Mouse (Mus musculus) frontal cortex, postnatal 14 days (tissue): ENCODE results near the gene Mfsd4a.

Source experiments
- DNase-seq, 2 experiments: peaks; one replicate each; pipeline ENCODE4 v3.0.0; 2022; ENCODE audit warnings: low spot score in 2 of 2

Mfsd4a gene

GRCm38 (mm10) chr1:132016691-132017090 lies 51.2 kb downstream of the Mfsd4a start:
- no peak for DNase-seq

- DNase-seq = no peak
Measured at GRCm38 (mm10) chr1:132014800-132015199, 53.1 kb downstream of the Mfsd4a start.

DNA sequence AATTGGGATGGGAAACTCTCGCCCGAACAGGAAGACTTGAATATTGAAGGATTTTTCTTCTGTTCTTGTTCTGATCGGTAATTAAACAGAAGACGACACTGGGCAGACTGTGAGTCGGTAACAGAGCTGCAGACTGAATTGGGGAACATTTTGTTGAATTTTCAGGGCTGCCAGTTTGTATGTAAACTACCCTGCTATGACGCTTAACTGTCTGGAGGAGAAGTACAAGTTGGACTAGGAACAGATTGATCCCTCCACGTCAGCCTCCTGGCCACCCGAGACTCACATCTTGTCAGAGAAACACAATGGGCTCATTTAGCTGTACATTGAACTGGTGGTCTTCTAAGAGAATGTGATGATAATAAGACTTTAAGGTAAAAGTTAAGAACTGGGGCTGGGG lies 55.0 kb downstream of the Mfsd4a start:
- DNase-seq = no peak

GRCm38 (mm10) chr1:132011785-132012184 lies 56.1 kb downstream of the Mfsd4a start:
- no peak for DNase-seq

DNA sequence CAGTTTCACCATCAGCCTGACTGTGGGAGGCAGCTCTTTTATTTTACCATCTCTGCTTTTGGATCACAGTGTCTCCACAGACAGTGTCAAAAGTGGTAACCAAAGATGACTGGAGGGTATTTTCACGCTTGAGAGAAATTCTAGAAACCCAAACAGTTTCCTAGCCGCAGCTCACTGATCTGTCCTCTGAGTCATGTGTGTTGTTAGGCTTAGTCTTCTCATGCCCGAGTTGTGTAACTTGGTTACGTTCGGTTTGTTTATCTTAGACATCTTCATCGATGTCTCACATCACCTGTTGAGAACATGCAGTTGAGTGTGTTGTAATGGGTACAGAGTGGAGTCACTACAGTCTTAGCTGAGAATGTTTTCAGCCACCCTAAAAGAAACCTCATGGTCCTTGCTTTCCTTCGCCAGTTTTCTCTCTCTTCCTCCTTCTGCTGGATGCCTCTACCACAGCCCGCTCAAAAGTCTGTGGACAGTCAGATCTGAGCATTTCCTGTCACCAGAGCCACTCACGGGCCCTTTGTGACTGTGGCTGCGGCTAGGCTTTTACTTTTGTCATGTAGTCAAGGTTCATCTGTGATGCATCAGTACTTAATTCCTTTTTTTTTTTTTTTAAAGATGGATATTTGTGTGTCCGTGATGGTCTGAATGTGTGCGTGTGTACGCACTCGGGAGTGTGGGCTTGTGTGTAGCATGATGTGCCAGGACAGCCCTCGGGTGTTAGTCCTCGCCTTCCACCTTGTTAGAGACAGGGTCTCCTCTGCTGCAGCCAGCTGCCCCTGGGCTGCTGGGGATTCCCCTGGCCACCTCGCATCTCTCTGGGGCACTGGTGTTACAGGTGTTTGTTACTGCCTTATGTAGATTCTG lies 57.0 kb downstream of the Mfsd4a start:
- DNase-seq = no peak

- no peak for DNase-seq
Measured at GRCm38 (mm10) chr1:132008881-132009644, 58.8 kb downstream of the Mfsd4a start.

DNA sequence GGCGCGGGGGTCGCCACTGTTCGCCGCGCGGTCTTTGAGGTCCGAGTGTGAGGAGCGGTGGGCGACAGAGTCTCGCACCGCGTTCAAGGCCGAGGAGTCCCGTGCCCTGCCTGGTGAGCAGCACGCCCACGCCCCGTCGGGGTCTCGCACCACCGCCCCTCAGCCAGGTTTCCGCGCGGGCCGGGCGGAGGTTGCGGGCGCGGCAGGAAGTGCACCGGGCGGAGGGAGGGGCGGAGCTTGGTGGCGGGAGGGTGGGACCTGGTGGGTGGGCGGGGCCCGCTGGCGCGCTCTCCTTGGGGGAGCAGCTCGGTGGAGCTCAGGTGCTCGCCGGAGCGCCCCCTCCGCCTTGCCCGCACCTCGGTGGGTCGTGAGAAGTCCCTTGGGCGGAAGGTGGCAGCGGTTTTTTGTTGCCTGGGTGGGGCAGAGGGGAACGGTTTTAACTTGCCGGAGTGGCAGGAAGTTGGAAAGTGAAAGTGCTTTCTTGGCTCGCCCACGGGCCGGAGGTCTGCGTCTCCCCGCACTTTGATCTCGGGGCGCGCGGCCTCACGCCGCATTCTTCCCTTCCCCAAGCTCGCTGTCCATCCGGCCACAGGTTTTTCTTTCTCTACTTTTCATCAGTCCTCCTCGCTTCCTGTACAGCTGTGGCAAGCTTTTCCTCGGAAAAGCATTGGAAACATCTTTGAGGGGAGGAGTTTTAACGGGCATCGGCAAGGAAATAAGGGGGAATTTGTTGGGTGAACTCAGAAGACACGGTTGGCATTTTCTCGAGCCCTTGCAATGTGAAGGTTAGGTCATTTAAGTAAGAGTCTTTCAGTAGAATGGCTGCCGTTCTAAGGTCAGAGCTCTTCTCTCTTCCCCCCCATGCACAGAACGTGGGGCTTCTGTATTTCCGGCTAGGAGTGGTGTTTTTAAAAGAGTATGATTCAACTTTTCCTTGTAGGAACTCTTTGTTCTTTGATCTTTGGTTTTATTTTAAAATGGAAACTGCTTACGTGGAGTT lies 59.7 kb downstream of the Mfsd4a start:
- peak; percentile 56 to 70 for DNase-seq

DNA sequence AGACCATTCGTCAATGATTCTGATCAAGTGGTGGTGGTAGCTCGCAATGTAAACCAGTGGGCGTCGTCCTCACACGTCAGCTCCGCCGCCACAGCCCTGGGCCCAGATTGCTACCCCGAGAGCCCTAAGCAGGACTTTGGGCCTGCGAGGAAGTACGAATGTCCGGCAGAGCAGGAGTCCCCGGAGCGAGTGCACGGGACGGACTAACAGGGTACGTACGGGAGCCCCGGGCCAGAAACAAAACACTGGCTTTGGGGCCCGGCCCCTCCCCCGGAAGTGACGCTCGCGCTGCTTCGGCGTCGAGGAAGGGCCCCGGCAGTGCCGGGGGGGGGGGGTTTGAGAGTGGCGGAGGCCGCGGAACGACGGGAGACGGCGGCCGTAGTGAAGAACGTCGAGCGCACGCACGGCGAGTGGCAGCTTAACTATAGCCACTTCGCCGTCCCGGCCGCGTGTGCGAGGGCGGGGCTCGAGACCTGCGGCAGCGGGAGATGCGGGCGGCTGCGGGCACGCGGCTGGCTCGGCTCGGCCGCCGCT lies 60.5 kb downstream of the Mfsd4a start, which contains the start of gene Elk4:
Gene Elk4, plus strand, starts transcription at position 326 of the 534 bp plus-strand sequence.
- DNase-seq = peak; percentile 69 to 77

GRCm38 (mm10) chr1:132006721-132007120 lies 61.1 kb downstream of the Mfsd4a start:
- no peak for DNase-seq

DNA sequence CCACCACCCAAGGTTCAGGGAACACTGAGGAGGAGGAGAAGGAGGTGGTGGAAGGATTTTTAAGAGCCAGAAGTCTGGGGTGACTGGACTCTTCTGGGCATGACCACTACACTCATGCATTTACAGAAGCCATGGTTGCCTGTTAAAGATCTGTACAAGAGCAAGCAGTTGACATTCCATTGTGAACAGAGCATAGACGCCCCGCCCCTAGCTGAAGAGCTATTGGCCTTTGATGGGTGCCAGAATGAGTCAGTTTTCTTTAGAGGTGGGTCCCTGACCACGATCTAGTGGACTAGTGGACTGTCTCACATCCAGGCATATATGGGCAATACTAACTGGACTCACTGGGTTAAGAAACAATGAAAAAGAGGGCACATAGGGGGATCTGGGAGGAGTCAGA lies 61.8 kb downstream of the Mfsd4a start:
- DNase-seq = no peak

DNA sequence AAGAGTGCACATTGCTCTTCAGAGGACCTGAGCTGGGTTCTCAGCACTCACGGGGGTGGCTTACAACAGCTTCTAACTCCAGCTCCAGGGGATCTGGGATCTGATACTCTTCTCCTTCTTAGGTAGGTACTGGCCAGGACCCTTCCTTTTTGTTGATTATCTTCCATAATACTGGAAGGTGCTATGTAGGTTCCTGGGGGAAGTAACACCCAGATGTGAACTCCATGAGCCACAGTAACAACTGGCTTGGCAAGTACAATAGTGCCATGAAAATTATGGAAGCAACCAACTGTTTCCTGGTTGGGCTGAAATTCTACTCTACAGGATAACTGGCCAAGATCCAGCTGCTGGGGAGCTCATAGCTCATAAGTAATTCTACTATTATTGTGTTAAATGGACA lies 62.4 kb downstream of the Mfsd4a start:
- DNase-seq = no peak

- no peak for DNase-seq
Measured at GRCm38 (mm10) chr1:132004574-132005180, 63.2 kb downstream of the Mfsd4a start.

DNA sequence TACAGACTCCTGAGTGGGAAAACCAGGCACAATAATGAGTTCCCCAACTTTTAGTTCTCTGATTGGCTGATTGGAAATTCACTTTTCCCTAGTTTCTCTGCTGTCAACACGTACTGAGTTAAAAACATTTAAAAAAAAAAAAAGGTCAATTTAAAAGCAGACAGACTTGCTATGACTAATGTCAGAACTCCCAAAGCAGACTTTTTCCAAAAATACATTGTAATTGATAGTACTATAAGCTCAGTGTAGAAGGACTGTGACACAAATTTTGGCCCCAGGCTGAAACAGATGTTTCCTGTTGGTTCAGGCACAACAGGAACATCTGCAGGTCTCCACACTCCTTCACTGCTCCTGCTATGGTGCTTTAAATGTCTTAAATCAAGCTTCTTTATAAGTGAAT lies 64.0 kb downstream of the Mfsd4a start:
- DNase-seq = no peak

DNA sequence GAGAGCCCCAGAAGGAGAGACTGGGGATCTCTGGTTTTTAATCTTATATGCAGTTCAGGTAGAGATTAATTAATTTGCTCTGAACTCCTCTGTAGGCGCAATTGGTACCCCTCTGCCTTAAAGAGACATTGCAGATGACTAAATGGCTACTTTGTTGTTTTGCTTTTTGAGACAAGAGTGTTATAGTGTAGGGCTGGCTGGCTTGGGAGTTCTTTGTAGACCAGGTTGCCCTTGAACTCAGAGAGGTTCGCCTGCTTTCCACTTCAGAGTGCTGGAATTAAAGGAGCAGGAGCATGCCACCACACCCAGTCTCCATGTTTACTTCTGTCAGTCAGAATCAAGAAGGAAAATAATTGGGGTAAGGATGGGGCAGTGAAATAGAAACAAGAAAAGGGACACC lies 64.8 kb downstream of the Mfsd4a start:
- no peak for DNase-seq

DNA sequence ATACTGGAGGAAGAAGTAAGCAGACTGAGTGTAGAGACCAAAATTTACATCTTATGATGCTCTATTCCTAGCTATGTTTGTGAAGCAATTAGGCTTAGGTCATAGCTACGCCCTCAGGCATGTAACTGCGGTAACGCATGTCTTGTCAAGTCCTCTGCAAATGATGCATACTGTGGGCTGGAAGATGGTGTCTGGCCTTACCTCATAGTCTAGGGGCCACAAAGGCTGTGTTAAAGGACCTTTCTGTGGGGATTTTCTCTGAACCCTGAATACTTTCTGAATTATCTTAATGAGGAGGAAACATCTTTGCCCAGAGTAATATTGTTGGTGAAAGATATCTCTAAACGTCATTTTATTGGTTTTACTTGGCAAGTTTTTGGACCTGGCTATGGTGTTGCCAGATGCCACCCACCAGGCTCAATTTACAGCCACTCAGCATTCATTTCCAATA lies 66.0 kb downstream of the Mfsd4a start:
- DNase-seq = no peak

DNA sequence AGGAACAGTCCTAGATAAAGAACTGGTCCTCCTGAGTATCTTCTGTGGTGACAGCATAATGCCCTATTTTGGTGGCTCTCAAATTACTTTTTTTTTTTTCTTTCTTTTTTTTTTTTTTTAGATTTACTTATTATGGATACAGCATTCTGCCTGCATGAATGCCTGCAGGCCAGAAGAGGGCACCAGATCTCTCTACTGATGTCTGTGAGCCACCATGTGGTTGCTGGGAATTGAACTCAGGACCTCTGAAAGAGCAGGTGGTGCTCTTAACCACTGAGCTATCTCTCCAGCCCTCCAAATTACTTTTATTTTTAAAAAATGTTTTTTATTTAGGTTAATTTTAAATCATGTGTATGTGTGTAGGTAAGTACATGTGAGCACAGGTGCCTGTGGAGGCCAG lies 67.4 kb downstream of the Mfsd4a start:
- DNase-seq = no peak

- DNase-seq = peak; percentile 29 to 54
Measured at GRCm38 (mm10) chr1:131995062-131995461, 72.8 kb downstream of the Mfsd4a start.

DNA sequence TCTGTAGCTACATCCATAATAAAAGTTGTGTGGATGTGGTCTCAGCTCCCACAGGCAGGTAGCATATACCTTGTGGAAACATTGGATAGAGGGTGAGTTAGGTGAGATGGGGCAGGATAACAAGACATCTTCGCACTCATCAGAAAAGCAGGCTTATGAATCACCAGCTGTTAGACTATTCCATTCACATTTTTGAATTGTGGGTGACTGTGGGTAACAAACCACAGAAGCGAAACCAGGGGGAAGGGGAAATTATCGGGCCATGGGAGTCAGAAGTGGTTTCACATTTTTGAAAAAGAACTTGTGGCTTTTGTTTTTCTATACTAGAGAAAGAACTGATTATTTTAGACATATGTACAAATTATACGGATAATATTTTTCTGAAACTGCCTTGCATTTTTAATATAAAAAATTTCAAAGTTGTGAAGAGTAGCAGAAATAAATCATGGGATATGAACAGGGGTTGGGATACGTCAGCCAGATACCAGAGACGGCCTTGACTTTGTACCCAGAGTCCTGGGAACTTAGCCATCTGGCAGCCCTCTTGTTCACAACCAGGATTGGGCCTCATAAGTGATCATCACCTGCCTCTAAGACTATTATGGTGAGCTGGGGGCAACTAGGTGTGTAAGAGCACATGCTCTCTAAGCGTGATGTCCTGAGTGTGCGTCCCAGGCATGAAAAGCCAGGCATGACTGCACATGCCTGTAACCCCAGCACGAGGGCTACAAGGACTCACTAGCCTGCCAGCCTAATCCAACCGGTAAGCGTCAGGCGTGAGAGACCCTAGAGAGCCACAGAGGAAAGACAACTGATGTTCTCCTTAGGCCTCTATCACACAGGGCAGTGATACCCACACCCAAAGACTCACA lies 74.5 kb downstream of the Mfsd4a start:
- DNase-seq = no peak

GRCm38 (mm10) chr1:131992561-131993001 lies 75.3 kb downstream of the Mfsd4a start:
- DNase-seq = no peak
